Mouse (Mus musculus) heart, embryonic 10.5 days (tissue): ENCODE data around the gene D430041D05Rik. TPM values are rescaled to one million over a fixed set of nuclear protein-coding genes. Genes with fewer than 3 reads are reported as not detected.
"Not testable (repeated sequence)": the region's sequence is repeated elsewhere in the genome, so short reads cannot be mapped to it uniquely, and the experiment has no call there.

Experiments used
- DNase-seq: peaks from one replicate; pipeline ENCODE4 v3.0.0-alpha.2; 2017; ENCODE audit warnings: low spot score
- H3K27ac ChIP-seq: fragments of 300-500 bp; sonication (generic); 2 replicates; pipeline ENCODE4 v1.5.1; 2016; ENCODE audit warnings: mild to moderate bottlenecking
- H3K27me3 ChIP-seq: fragments of 300-500 bp; sonication (generic); 2 replicates; pipeline ENCODE4 v1.6.1; 2016; ENCODE audit warnings: mild to moderate bottlenecking; ENCODE audit not compliant: poor library complexity, insufficient read depth, severe bottlenecking
- H3K36me3 ChIP-seq: fragments of 300-500 bp; sonication (generic); 2 replicates; pipeline ENCODE4 v1.6.1; 2016; ENCODE audit warnings: mild to moderate bottlenecking, moderate library complexity
- H3K4me1 ChIP-seq: fragments of 300-500 bp; sonication (generic); 2 replicates; pipeline ENCODE4 v1.6.1; 2016; ENCODE audit warnings: mild to moderate bottlenecking
- H3K4me3 ChIP-seq: fragments of 300-500 bp; sonication (generic); 2 replicates; pipeline ENCODE4 v1.5.1; 2016; ENCODE audit warnings: mild to moderate bottlenecking, moderate library complexity
- H3K9me3 ChIP-seq: fragments of 300-500 bp; sonication (generic); 2 replicates; pipeline ENCODE4 v1.6.1; 2016; ENCODE audit warnings: mild to moderate bottlenecking, moderate library complexity
- WGBS: fragments of 180-500 bp; shearing (Covaris S2); methylation state at CpG from one replicate; pipeline ENCODE4 v1.1.7; 2016; 5-methylcytosine and 5-hydroxymethylcytosine counted together
- polyA plus RNA-seq: library from polyadenylated mRNA; unstranded; fragments of >200 nt; fragmentation: Nextera tagmentation; extraction: Ambion mirVana; gene quantifications from 2 replicates; pipeline ENCODE4 v1.2.1, GENCODE M21; 2016

Gene D430041D05Rik
- polyA plus RNA-seq, 1 experiment from 2014 or later: 0.11 TPM

DNA sequence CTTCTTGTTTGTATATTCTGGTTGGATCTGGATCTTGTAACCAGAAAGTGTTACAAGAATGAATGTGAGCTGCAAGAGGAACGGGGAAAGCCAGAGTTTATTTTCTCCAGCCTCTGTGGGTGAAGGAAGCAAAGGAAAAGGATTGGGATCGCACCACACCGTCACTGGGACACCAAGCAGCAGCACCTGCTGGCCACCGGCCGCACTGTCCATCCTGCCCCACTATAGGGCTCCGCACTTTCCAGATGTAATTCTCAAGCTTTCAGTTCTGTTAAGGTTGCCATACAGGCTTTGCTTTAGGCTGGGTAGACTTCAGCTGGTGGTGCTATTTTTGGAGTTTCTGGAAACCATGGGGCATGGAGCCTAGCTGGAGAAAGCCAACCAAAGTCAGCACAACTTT is 290.5 kb downstream of the D430041D05Rik start:
- Histone ChIP-seq H3K27me3 (no peaks in the 10 kb centered on the region), H3K4me1 (peaks cover 42% of the 10 kb centered on the region), H3K27ac (peak overlapping the region; percentile 97), H3K36me3 (no peaks in the 10 kb centered on the region), H3K9me3 (no peaks in the 10 kb centered on the region), H3K4me3 (no peak overlapping the region)
- peak; percentile 78 for DNase-seq
- 44% methylated on average over 6 of the region's 6 CpGs for WGBS

GRCm38 (mm10) chr2:104119097-104119496 is 291.7 kb downstream of the D430041D05Rik start:
- Histone ChIP-seq H3K27ac (peak overlapping the region; percentile 11; the same call in 1 of the 2 replicates), H3K36me3 (peaks cover 4% of the 10 kb centered on the region), H3K4me1 (peaks cover 38% of the 10 kb centered on the region), H3K4me3 (no peak overlapping the region), H3K9me3 (no peaks in the 10 kb centered on the region), H3K27me3 (no peaks in the 10 kb centered on the region)
- 83% methylated on average over 1 of the region's 1 CpGs for WGBS
- DNase-seq: no peak

DNA sequence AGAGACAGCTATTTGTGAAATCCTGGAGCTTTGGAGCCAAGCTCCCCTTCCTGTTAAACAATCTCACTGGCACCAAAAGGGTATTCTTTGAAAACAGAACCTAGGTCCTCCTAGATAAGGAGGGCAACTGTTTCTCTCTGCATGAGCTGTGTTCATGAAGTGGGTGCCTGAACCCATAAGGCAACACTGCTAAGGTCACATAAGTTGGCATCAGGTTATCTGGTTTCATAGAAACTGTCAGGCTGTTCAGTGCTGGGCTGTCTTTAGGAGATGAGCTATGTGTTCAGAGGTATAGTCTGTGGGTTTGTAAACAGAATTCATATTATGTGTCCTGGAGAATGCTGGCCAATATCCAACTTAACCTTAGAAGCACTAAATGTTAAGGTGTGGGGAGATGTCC is 293.6 kb downstream of the D430041D05Rik start:
- peaks cover 24% of the 10 kb centered on the region for H3K4me1 ChIP-seq
- not testable (repeated sequence) for H3K9me3 ChIP-seq, H3K27me3 ChIP-seq, DNase-seq, H3K27ac ChIP-seq, H3K4me3 ChIP-seq
- peaks cover 20% of the 10 kb centered on the region for H3K36me3 ChIP-seq

DNA sequence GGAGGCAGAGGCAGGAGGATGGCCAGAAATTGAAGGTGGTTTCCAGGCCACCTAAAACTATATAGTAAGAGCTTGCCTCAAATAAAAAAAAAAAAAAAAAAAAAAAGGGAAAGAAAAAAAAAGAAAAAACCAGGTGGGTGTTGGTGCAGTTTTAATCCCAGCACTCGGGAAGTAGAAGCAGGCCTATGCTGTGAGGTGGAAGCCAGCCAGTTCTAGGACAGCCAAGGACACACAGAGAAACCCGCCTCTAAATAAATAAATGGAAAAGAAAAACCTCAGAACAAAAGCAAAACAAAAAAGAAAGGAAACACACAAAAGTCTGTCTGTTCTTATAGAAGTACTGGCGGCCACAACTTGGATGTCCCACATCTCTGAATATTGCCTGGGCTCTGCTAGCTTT is 295.9 kb downstream of the D430041D05Rik start:
- Histone ChIP-seq H3K27ac (no peak overlapping the region), H3K4me1 (peaks cover 7% of the 10 kb centered on the region), H3K4me3 (no peak overlapping the region), H3K27me3 (no peaks in the 10 kb centered on the region), H3K9me3 (no peaks in the 10 kb centered on the region), H3K36me3 (peaks cover 22% of the 10 kb centered on the region)
- 90% methylated on average over 3 of the region's 3 CpGs for WGBS
- no peak for DNase-seq

DNA sequence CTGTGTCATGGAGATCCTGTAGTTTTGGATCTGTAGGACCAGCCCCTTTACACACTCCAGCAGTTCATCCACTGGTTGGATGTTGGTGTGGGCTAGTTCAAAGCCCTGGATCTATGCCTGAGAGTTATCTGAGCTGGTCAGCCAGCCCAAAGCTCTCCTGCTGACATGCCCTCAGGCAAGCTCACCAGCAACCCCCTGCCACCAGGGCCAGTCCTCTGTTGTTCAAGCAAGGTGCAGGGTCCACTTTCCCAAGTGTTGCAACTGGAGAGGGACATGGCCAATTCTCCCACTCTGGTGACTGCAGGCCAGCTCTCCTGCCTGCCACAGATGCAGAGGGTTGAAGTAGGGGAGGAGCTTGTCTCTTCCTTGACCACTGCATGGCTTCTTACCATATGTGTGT is 297.2 kb downstream of the D430041D05Rik start:
- H3K27me3 ChIP-seq, DNase-seq, H3K27ac ChIP-seq, H3K9me3 ChIP-seq, H3K4me3 ChIP-seq: not testable (repeated sequence)
- H3K36me3 ChIP-seq: peaks cover 22% of the 10 kb centered on the region
- H3K4me1 ChIP-seq: peaks cover 12% of the 10 kb centered on the region

DNA sequence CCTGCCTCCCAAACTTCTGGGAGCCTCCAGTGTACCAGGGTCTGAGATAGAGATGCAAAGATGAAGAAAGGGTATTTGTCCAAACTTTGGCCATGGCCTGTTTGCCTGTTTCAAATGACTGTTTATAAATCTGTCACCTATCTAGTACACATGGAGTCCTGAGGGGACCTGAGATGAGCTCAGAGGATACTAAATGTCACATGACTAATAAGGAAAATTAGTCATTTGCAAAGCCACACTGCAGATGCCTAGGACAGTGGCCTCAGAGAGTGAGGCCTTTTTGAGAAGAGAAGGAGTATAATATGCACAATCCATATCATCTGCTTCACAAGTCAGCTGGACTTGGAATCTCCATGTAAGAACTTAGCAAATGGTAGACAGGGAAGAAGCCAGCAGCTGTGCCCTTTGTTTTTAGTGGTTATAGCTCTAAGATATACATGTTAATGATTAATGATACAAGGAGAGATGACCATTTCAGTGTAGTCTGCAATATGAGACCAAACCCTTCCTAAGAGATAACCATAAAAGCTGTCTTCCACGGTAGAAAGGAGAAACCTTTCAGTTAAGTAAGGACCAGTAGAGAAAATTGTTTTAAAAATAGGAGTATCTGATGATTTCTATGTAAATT is 299.5 kb downstream of the D430041D05Rik start:
- not testable (repeated sequence) for H3K4me3 ChIP-seq, H3K9me3 ChIP-seq, DNase-seq, H3K27me3 ChIP-seq, H3K27ac ChIP-seq
- Histone ChIP-seq H3K4me1 (peaks cover 12% of the 10 kb centered on the region), H3K36me3 (peaks cover 22% of the 10 kb centered on the region)
- no CpG with 5 or more reads among the region's 1 CpGs for WGBS

GRCm38 (mm10) chr2:104110031-104110430 is 300.8 kb downstream of the D430041D05Rik start:
- Histone ChIP-seq H3K27ac (peak overlapping the region; percentile 86), H3K36me3 (peaks cover 21% of the 10 kb centered on the region), H3K4me1 (peaks cover 12% of the 10 kb centered on the region), H3K9me3 (no peaks in the 10 kb centered on the region), H3K27me3 (no peaks in the 10 kb centered on the region), H3K4me3 (no peak overlapping the region)
- 70% methylated on average over 4 of the region's 4 CpGs for WGBS
- DNase-seq: no peak

DNA sequence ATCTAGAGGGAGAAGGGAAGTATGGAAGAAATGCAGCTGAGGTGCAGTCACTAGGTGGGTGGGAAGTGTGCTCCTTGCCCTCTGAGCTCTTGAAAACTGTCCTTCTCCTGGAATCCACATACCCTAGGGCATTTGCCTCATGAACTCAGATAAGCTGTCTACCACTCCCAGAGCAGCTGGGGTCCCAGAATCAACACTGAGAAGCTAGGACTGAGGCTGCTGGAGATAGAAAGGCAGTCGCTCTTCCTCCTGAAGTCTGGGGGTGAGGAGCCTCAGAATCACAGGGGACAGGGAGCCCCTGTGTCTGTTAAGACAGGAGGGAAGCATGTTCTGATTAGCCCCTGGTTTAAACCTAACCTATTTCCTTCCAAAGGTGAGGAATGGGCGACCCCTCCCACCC is 301.3 kb downstream of the D430041D05Rik start:
- H3K4me3 ChIP-seq: no peak overlapping the region
- H3K4me1 ChIP-seq: peaks cover 12% of the 10 kb centered on the region
- H3K36me3 ChIP-seq: peaks cover 19% of the 10 kb centered on the region
- peak; percentile 77 for DNase-seq
- H3K27me3 ChIP-seq: no peaks in the 10 kb centered on the region
- WGBS: 35% methylated on average over 2 of the region's 2 CpGs
- H3K9me3 ChIP-seq: no peaks in the 10 kb centered on the region
- peak overlapping the region; percentile 86 for H3K27ac ChIP-seq

DNA sequence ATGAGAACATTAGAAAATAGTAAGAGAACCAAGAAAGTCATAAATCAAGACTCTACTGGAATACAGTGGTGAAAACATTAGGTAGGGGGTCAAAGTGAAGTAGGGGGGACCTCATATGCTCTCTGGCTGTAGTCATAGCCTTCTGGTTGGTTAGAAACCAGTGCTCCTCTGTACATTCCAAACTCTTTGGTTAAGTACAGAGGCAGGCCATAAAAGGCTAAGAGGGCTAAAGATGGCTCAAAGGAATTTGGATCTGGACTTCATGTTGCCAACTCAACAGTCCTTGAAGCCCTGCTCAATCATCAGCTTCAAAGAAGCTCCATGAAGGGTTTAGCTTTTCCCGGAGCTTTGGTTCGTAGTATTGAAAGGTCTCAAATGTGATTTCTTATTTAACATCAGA is 301.8 kb downstream of the D430041D05Rik start:
- 42% methylated on average over 2 of the region's 2 CpGs for WGBS
- Histone ChIP-seq H3K27ac (peak overlapping the region; percentile 86; the same call in 1 of the 2 replicates), H3K4me1 (peaks cover 12% of the 10 kb centered on the region), H3K36me3 (peaks cover 18% of the 10 kb centered on the region)
- not testable (repeated sequence) for H3K9me3 ChIP-seq, H3K27me3 ChIP-seq, DNase-seq, H3K4me3 ChIP-seq

- 82% methylated on average over 6 of the region's 6 CpGs for WGBS
- no peaks in the 10 kb centered on the region for H3K9me3 ChIP-seq
- H3K4me3 ChIP-seq: no peak overlapping the region
- peaks cover 32% of the 10 kb centered on the region for H3K4me1 ChIP-seq
- no peaks in the 10 kb centered on the region for H3K27me3 ChIP-seq
- H3K36me3 ChIP-seq: peaks cover 2% of the 10 kb centered on the region; the same call in 1 of the 2 replicates
- DNase-seq: no peak
- H3K27ac ChIP-seq: no peak overlapping the region
Measured at GRCm38 (mm10) chr2:104104800-104105199, 306.0 kb downstream of the D430041D05Rik start.

- 31% methylated on average over 1 of the region's 1 CpGs for WGBS
- peak; percentile 55 for DNase-seq
- Histone ChIP-seq H3K4me1 (peaks cover 56% of the 10 kb centered on the region), H3K36me3 (peaks cover 2% of the 10 kb centered on the region; the same call in 1 of the 2 replicates), H3K27me3 (no peaks in the 10 kb centered on the region), H3K4me3 (no peak overlapping the region), H3K9me3 (no peaks in the 10 kb centered on the region), H3K27ac (peak overlapping the region; percentile 80)
Measured at GRCm38 (mm10) chr2:104099946-104100345, 310.9 kb downstream of the D430041D05Rik start.

GRCm38 (mm10) chr2:104099231-104099585 is 311.6 kb downstream of the D430041D05Rik start:
- peak; percentile 68 for DNase-seq
- Histone ChIP-seq H3K27me3 (no peaks in the 10 kb centered on the region), H3K27ac (peak overlapping the region; percentile 80), H3K4me1 (peaks cover 56% of the 10 kb centered on the region), H3K4me3 (peak overlapping the region; percentile 27; the same call in 1 of the 2 replicates), H3K9me3 (no peaks in the 10 kb centered on the region), H3K36me3 (peaks cover 2% of the 10 kb centered on the region; the same call in 1 of the 2 replicates)
- WGBS: 92% methylated on average over 2 of the region's 2 CpGs

DNA sequence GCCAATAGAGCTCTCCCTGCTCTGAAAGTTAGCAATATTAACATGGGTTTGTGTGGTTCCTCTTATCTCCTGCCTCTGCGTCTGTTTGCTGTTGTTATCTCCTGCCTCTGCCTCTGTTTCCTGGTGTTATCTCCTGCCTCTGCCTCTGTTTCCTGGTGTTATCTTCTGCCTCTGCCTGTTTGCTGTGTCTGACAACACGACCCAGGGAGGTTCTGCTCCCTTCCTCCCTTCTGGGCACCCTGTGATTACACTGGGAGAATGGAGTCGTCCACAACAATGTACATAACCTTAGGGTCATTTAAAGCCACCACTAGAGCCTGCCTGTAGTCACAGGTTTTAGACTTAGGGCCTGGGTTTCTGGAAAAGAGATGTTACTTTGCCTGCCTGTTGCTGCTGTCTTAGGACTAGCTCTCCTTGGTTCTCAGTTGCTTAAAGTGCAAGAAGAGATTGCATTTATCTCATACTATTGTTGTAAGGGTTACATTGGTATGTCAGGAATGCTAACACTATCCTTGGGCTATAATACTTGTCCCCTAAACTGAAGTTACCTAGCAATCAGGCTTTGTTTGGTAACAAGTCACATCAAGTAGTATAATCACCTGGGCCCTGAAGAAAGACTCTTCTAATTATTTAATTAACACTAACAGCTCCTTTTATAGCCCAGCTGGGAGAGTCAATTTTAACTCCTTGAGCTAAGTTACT is 312.1 kb downstream of the D430041D05Rik start:
- 6% methylated on average over 3 of the region's 3 CpGs for WGBS
- Histone ChIP-seq H3K9me3 (no peaks in the 10 kb centered on the region), H3K27me3 (no peaks in the 10 kb centered on the region), H3K4me3 (peak overlapping the region; percentile 27; the same call in 1 of the 2 replicates), H3K4me1 (peaks cover 58% of the 10 kb centered on the region), H3K27ac (peak overlapping the region; percentile 80), H3K36me3 (no peaks in the 10 kb centered on the region)
- DNase-seq: peak; percentile 91
